Mouse (Mus musculus): Measurements from ENCODE around the gene Gapdhs.

DNA sequence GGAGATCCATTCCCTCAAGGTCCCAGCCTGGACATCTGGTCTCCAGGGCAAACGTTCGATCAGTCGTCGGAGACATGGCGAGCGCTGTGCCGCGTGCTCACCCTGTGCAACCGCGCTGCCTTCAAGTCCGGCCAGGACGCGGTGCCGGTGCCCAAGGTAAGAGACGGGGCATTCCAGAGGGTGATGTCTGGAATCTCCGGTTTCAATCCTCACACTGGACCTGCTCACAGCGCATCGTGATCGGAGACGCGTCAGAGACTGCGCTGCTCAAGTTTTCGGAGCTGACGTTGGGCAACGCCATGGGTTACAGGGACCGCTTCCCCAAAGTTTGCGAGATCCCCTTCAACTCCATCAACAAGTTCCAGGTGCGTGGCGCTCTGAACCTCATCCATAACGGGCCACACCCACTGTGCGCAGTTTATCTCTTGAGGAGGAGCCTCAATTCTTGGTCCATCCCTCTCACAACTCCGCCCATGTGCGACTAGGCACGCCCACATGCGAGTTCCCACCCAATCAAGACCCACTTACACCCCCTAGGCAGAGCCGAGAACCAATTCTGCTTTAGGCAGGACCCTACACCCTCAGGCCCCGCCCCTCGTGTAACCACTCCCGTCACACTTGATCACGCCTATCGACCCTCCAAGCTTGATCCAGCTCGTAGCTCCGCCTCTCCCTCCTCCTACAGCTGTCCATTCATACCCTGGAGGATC, 26.3 kb downstream of the Gapdhs start:
- TF ChIP-seq POLR2A (IDR thresholded peaks at IDR 0.05; ENCODE audit: borderline replicate concordance, extremely low read depth, insufficient read depth, insufficient read length, poor library complexity, severe bottlenecking) (no peak), CTCF (IDR thresholded peaks at IDR 0.05; ENCODE audit: borderline replicate concordance, extremely low read depth, insufficient read depth, insufficient read length) (no peak)

All from brain, embryonic 14.5 days (tissue).